Mouse (Mus musculus): ENCODE data around the gene Nhlrc2.

The Nhlrc2 gene

DNA sequence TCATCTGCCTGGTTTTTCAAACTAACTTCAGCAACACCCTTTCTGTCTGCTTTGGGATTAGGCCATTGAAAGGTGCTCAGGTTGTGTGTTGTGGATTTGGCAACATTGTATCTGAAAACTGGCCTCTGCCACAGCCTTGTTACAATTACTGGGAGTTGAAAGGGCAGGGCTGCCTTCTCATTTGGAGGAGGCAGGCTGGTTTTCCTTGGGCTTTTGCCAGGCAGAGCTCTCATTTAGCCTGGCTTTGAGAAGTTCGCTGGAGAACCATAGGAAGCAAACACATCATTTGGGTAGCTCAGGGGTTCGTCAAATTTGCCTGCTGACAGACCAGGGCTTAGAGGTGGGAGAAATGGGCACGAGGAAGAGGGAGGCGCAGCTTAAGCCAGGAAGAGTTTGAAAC lies 71.5 kb downstream of the Nhlrc2 start:
- no peak for DNase-seq (ENCODE audit: low read depth, low spot score)

DNA sequence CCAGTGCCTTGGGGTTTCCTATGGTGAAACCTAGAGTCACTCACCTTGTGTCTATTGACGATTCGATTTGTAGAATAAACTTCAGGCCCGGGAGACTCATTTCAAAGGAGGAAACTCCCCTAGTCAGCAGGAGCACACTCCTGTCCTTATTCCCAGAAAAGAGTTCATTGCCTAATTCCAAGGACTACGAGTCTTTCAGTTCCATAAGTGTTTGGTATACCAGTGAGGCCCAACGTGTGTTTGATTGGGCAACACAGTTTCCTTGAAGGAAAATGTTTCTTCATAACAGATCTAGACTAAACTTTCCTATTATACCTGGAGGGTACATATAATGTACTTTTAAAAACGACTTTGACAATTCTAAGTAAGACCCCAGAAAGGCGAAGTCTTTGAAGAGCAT lies 73.8 kb downstream of the Nhlrc2 start:
- DNase-seq (ENCODE audit: low read depth, low spot score), result no peak

DNA sequence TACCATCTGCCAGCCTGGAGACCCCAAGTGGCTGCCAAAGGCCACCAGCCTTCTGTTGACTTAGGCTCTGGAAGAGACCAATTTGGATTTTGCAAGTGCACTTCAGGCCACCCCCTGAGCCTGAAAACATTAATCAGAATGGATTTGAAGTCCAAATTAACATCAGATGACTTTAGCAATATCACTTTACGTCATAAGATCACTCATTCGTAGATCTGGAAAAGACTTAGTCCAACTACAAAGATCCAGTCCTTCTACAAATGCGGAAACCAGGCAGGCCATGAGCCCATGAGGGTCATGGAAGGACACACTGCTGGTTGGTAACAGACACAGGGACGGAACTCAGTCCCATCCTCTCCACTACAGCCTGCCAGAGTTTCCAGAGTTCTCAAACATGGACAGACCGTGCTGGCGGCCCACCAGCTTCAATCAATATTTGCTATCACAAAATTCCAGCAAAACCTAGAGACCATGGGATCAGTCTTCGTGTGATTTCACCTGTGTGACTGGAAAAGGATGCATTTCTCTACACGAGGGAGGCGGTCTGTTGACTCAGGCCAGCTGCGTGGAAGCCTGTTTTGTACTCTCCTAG lies 79.9 kb downstream of the Nhlrc2 start:
- DNase-seq (ENCODE audit: low read depth, low spot score), result no peak

DNA sequence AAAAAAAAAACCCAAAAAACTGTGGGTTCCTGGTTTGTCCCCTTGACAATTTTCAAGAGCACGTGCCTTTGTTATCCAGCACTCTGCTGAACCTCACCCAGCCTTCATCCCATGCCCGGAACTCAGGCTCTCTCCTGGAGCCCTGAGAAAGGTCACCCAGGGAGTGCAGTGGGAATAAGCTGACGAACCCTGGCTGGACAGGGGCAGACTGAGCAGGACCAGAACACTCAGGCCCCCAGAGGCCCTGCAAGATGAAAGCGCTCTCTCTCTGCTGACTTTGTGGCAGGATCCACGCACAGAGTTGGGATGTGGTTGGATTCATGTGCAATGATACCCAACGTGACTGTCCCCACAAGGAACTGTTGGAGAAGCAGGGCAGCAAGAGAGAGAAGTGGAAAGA lies 81.6 kb downstream of the Nhlrc2 start:
- no peak for DNase-seq (ENCODE audit: low read depth, low spot score)

DNA sequence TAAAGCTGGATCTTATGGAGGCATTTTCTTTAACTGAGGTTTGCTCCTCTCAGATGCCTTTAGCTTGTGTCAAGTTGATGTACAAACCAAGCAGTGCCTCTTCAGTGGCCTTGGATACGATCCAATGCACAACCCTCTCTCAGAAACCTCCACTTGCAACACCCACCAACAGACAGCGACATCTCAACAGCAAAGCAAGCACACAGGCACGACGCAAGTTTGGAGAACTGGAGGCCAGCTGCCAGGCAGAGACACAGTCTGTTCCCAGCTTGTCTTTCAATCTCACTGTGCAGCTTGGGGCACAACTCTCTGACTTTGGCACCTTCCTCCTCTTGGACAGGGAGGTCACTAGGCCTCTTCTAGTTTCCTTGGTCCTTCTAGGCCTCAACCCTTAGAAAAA lies 83.0 kb downstream of the Nhlrc2 start:
- DNase-seq (ENCODE audit: low read depth, low spot score), result no peak

DNA sequence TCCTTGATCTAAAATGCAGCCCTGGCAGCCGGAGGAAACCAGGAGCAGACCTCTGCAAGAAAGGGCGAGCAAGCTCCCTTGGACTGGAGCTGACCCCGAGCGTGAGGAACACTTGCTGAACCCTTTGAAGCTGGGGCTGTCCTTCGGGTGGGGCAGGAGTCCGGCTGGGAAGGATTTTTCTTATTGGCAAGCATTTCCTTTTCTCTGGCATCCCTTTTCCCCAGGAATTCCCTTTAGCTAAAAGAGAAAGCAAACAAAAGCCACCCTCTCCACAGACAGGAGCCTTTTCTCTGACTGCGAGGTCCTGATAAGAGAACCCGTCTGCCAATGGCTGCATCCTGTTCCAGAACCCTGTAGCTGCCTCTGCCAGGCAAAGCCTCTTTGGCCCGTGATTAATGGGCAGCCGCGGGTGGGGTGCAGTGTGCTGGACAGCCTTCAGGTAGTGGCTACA lies 83.4 kb downstream of the Nhlrc2 start:
- no peak for DNase-seq (ENCODE audit: low read depth, low spot score)

DNA sequence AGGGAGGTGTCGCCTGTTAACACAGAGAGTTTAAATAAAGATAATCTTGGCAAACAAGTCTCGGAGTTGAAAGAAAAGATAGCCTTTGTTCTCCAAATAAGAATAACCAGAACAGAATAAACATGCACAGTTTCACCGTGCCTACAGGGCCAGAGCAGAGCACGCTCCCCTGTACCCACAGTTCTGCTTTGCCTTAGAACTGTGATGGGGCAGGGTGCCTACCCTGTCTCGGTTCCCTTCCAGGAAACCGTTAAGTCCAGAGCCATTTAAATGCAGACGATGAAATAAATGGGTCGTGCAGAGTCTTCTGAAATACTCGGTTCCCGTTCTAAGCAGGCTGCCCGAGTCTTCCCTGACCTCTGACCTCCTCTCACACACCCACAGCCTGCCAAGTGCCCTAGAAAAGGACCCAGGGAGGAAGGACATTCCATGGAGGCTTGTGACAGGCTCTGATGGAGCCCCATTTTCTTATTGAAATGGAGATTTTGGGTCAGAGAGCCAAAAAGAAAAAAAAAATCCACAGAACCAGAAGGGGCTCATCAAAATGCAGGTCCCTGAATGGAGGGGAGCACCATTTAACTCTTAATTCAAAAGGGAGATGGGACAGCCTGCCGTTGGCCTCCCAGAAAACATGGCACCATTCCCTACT lies 89.1 kb downstream of the Nhlrc2 start:
- DNase-seq (ENCODE audit: low read depth, low spot score), result no peak

DNA sequence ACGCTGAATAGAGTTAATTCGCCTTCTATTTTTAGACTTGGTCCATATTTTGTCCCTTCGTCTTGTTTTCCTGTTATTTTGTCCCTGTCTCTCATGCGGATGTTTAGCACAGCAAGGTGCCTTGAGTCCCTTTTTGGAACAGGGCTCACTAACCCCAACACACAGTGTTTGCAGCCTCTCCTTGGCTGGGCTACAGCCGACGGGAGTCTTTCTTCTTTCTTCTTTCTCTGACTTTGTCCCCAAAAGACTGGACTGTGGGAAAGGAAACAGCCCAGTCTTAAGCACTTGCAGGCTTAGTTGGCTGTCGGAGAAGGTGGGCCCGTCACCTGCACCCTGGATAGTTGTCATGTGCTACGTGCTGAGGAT lies 89.6 kb downstream of the Nhlrc2 start:
- no peak for DNase-seq (ENCODE audit: low read depth, low spot score)

DNA sequence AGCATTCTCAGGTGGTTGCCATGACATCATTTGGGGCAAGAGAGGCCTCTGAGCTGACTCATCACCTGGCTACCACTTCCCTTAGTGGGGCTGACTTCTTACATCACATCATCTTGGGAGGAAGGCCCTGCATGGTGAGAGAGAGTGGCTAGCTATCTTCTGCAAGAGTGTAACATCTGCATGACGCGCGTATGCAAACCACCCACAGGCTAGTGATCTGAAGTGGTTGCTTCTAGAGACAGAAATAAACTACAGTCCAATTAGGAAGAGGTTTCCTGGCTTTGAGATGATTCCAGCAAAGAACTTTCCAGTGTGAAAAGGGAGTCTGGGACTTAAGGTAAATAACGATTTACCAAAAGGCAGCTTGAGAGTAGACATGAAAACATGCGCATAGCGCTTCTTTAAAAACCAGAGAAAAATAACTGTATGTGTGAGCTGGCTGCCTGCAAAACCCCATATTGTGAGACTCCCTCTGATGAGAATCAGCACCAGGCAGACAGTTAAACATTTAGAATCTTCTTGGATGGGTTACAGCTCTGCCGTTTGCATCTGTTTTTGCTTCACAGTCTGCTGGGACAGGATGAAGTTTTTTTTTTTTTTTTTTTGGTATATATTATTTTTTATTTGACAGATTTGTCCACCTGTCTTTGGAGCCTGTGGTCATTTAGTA lies 99.5 kb downstream of the Nhlrc2 start:
- no peak for DNase-seq (ENCODE audit: low read depth, low spot score)

DNA sequence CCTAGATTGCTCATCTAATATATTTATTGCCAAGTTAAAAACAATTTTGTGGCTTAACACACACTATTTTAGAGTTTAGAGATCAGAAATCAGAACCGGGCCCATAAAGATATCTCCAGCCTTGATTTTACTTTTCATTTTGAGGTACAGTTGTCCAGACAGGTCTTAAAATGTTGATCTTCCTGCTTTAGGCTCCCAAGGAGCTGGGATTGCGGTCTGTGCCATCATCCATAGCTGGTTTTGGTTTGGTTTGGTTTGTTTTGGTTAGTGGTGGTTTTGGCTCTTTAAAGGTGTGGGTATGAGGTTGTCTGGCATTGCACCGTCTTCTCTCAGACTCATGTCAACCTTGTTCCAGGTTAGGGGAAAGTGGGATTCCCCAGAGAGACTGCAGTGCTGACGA lies 103.2 kb downstream of the Nhlrc2 start:
- no peak for DNase-seq (ENCODE audit: low read depth, low spot score)

DNA sequence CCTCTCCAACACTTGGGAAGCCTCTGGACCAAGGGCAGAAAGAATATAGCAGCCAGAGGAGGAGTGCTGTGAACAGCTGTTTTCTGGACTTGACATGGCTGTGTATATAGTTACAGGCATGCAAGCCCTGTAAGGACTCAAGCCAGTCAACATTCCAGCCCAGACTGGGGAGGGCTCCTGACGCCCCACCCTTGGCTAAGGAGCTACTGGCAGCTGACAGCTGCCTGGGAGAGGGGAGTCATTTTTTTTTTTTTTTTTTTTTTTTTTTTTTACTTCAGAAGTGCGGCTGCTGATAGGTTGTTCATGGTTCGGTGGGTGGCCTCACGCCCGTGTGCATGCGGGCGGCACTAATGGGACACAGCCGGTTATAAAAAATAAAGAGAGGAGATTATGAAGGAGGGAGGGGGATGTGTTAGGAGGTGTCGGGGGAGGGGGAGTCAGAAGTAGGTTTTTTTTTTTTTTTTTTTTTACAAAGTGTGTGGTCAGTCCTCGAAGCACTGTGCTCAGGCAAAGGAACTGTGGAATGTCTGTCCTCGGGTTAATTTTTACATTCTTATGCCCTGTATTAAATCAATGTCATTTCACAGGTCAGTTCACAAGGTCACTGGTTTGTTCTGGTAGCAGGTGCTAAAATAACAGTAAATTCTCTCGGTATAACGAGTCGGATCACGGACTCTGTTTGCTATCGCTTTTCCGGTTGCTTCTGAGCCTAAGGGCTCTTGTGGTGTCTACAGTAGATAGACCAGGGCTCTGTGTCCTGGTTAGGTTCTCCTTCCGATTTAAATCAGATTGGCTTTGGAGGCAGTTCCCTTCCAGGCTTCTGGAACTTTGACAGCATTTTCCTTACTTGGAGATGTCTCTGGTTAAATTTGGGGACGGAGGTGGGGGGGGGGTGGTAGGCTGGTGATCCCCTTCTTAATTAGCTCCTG lies 104.2 kb downstream of the Nhlrc2 start:
- no peak for DNase-seq (ENCODE audit: low read depth, low spot score)
